Mouse (Mus musculus) megakaryocyte, embryonic 14.5 days (primary cell): Measurements from ENCODE around the gene Cadps2. TPM values are rescaled to one million over a fixed set of nuclear protein-coding genes. Genes with fewer than 3 reads are reported as not detected.

ENCODE experiments used
- H3K27me3 ChIP-seq: replicated peaks from 2 replicates; pipeline ENCODE3; 2012; ENCODE audit warnings: inconsistent platforms
- H3K36me3 ChIP-seq: replicated peaks from 2 replicates; pipeline ENCODE3; 2012; ENCODE audit warnings: low read length, inconsistent platforms, mixed read lengths
- H3K4me1 ChIP-seq: 2 replicates; pipeline ENCODE4 v1.6.1; 2012; ENCODE audit warnings: inconsistent platforms
- H3K4me3 ChIP-seq: replicated peaks from 2 replicates; pipeline ENCODE3; 2012; ENCODE audit warnings: moderate library complexity, mild to moderate bottlenecking, inconsistent platforms
- H3K9me3 ChIP-seq: 2 replicates; pipeline ENCODE4 v1.6.1; 2012; ENCODE audit warnings: inconsistent platforms
- FLI1 ChIP-seq: IDR thresholded peaks from 2 replicates; pipeline ENCODE4 v1.6.1; 2012; ENCODE audit warnings: low read length, inconsistent platforms, mixed read lengths
- GATA1 ChIP-seq: IDR thresholded peaks from 3 replicates; pipeline ENCODE4 v1.6.1; 2012; ENCODE audit warnings: mixed read lengths, low read length, inconsistent platforms, borderline replicate concordance
- polyA plus RNA-seq: library from polyadenylated mRNA; stranded (reverse); fragments of >175 nt; gene quantifications from 2 replicates; pipeline ENCODE4 v1.2.3, GENCODE M21; 2012; ENCODE audit warnings: low replicate concordance; ENCODE audit not compliant: insufficient read depth

Cadps2 gene
- polyA plus RNA-seq, 1 experiment = not detected

- Histone ChIP-seq H3K36me3 (no peaks in the 10 kb centered on the region), H3K4me1 (peaks cover 8% of the 10 kb centered on the region; the same call in 1 of the 2 replicates), H3K4me3 (no peak overlapping the region), H3K27me3 (peaks cover 90% of the 10 kb centered on the region), H3K9me3 (peaks cover 51% of the 10 kb centered on the region)
- TF ChIP-seq GATA1 = no peak
- TF ChIP-seq FLI1 = no peak
Observed at GRCm38 (mm10) chr6:23251431-23251830, 587.8 kb downstream of the Cadps2 start.

- Histone ChIP-seq H3K36me3 (no peaks in the 10 kb centered on the region), H3K27me3 (peaks cover 92% of the 10 kb centered on the region)
- TF ChIP-seq GATA1 (no peak), FLI1 (no peak)
Observed at GRCm38 (mm10) chr6:23250288-23250955, 588.8 kb downstream of the Cadps2 start.

GRCm38 (mm10) chr6:23249616-23250287 lies 589.5 kb downstream of the Cadps2 start:
- peaks cover 90% of the 10 kb centered on the region for H3K27me3 ChIP-seq
- no peak for TF ChIP-seq GATA1
- no peak for TF ChIP-seq FLI1
- H3K4me3 ChIP-seq = no peak overlapping the region

More at GRCm38 (mm10) chr6:23250288-23250955, 588.8 kb downstream of the Cadps2 start:
- H3K4me1 ChIP-seq = peaks cover 8% of the 10 kb centered on the region; the same call in 1 of the 2 replicates
- H3K9me3 ChIP-seq = peaks cover 60% of the 10 kb centered on the region
- no peak overlapping the region for H3K4me3 ChIP-seq

GRCm38 (mm10) chr6:23249053-23249401 lies 590.2 kb downstream of the Cadps2 start:
- no peaks in the 10 kb centered on the region for H3K36me3 ChIP-seq
- peaks cover 90% of the 10 kb centered on the region for H3K27me3 ChIP-seq
- H3K9me3 ChIP-seq = peaks cover 56% of the 10 kb centered on the region
- H3K4me3 ChIP-seq = no peak overlapping the region
- peaks cover 7% of the 10 kb centered on the region; the same call in 1 of the 2 replicates for H3K4me1 ChIP-seq
- TF ChIP-seq GATA1 (no peak), FLI1 (no peak)

More at GRCm38 (mm10) chr6:23249616-23250287, 589.5 kb downstream of the Cadps2 start:
- Histone ChIP-seq H3K9me3 (peaks cover 60% of the 10 kb centered on the region), H3K36me3 (no peaks in the 10 kb centered on the region), H3K4me1 (peaks cover 8% of the 10 kb centered on the region; the same call in 1 of the 2 replicates)

GRCm38 (mm10) chr6:23248313-23249052 lies 590.7 kb downstream of the Cadps2 start, which contains the start of gene Fezf1:
Gene Fezf1 (minus strand): TSS chr6:23248362.
- peaks cover 3% of the 10 kb centered on the region; the same call in 1 of the 2 replicates for H3K4me1 ChIP-seq
- TF ChIP-seq FLI1 (no peak), GATA1 (no peak)
- peaks cover 51% of the 10 kb centered on the region for H3K9me3 ChIP-seq
- H3K4me3 ChIP-seq = peak within 1 kb of the TSS; percentile 73
- peaks cover 90% of the 10 kb centered on the region for H3K27me3 ChIP-seq
- H3K36me3 ChIP-seq = no peaks in the 10 kb centered on the region

GRCm38 (mm10) chr6:23247512-23248312 lies 591.5 kb downstream of the Cadps2 start:
- Histone ChIP-seq H3K4me3 (peak overlapping the region; percentile 73), H3K27me3 (peaks cover 90% of the 10 kb centered on the region), H3K4me1 (peaks cover 3% of the 10 kb centered on the region; the same call in 1 of the 2 replicates), H3K9me3 (peaks cover 43% of the 10 kb centered on the region), H3K36me3 (no peaks in the 10 kb centered on the region)
- TF ChIP-seq FLI1 = no peak
- no peak for TF ChIP-seq GATA1

GRCm38 (mm10) chr6:23246790-23247511 lies 592.3 kb downstream of the Cadps2 start:
- TF ChIP-seq GATA1 (no peak), FLI1 (no peak)
- peaks cover 43% of the 10 kb centered on the region for H3K9me3 ChIP-seq
- H3K4me1 ChIP-seq = peaks cover 3% of the 10 kb centered on the region; the same call in 1 of the 2 replicates
- peaks cover 84% of the 10 kb centered on the region for H3K27me3 ChIP-seq
- H3K4me3 ChIP-seq = no peak overlapping the region
- no peaks in the 10 kb centered on the region for H3K36me3 ChIP-seq

- no peak for TF ChIP-seq FLI1
- TF ChIP-seq GATA1 = no peak
- H3K9me3 ChIP-seq = peaks cover 43% of the 10 kb centered on the region
- H3K4me3 ChIP-seq = no peak overlapping the region
- H3K27me3 ChIP-seq = peaks cover 80% of the 10 kb centered on the region
- peaks cover 3% of the 10 kb centered on the region; the same call in 1 of the 2 replicates for H3K4me1 ChIP-seq
- no peaks in the 10 kb centered on the region for H3K36me3 ChIP-seq
Observed at GRCm38 (mm10) chr6:23246061-23246789, 593.0 kb downstream of the Cadps2 start.
